Mouse (Mus musculus) myocyte (in vitro differentiated cells): ENCODE data around the gene Tmem108. TPM values are rescaled to one million over a fixed set of nuclear protein-coding genes. Genes with fewer than 3 reads are reported as not detected.

ENCODE experiments used
- H3K27me3 ChIP-seq: one replicate; pipeline ENCODE4 v1.6.1; 2011; ENCODE audit not compliant: control insufficient read depth, insufficient read depth, insufficient read length
- H3K36me3 ChIP-seq: one replicate; pipeline ENCODE4 v1.6.1; 2011; ENCODE audit not compliant: control insufficient read depth, insufficient read depth
- H3K4me2 ChIP-seq: one replicate; pipeline ENCODE4 v1.6.1; 2011; ENCODE audit warnings: low read depth, control low read depth
- H3K4me3 ChIP-seq: one replicate; pipeline ENCODE4 v1.5.1; 2011; ENCODE audit warnings: mild to moderate bottlenecking, control low read depth, moderate library complexity
- H3K79me2 ChIP-seq: one replicate; pipeline ENCODE4 v1.6.1; 2011; ENCODE audit not compliant: control insufficient read depth, insufficient read depth
- H3ac ChIP-seq: one replicate; pipeline ENCODE4 v1.6.1; 2011; ENCODE audit not compliant: control insufficient read depth, insufficient read length
- CEBPB ChIP-seq: IDR thresholded peaks from 2 replicates; pipeline ENCODE4 v1.6.1; 2011; ENCODE audit warnings: mild to moderate bottlenecking, moderate library complexity; ENCODE audit not compliant: poor library complexity, insufficient read depth, severe bottlenecking
- E2F4 ChIP-seq: IDR thresholded peaks from one replicate; pipeline ENCODE4 v1.6.1; 2011; ENCODE audit warnings: mild to moderate bottlenecking, control low read depth, moderate library complexity; ENCODE audit not compliant: insufficient read depth
- MAX ChIP-seq: IDR thresholded peaks from one replicate; pipeline ENCODE4 v1.6.1; 2011; ENCODE audit warnings: low read depth, mild to moderate bottlenecking, control low read depth
- MYOD1 ChIP-seq, 3 experiments: IDR thresholded peaks; one replicate each; pipeline ENCODE4 v1.6.1; 2011; ENCODE audit warnings: control low read depth in 2 of 3, low read depth in 2 of 3, mild to moderate bottlenecking in 2 of 3, moderate library complexity in 1 of 3; ENCODE audit not compliant: insufficient read length in 2 of 3, control insufficient read depth in 1 of 3
- MYOG ChIP-seq, 3 experiments: IDR thresholded peaks; one replicate each; pipeline ENCODE4 v1.6.1; 2011; ENCODE audit warnings: control low read depth in 2 of 3, low read depth in 2 of 3, mild to moderate bottlenecking in 2 of 3; ENCODE audit not compliant: insufficient read length in 2 of 3, control insufficient read depth in 1 of 3, insufficient read depth in 1 of 3
- POLR2A ChIP-seq: IDR thresholded peaks from one replicate; pipeline ENCODE4 v1.6.1; 2011; ENCODE audit warnings: low read depth, mild to moderate bottlenecking, control low read depth, moderate library complexity; ENCODE audit not compliant: insufficient read length
- POLR2AphosphoS2 ChIP-seq: IDR thresholded peaks from one replicate; pipeline ENCODE4 v1.6.1; 2011; ENCODE audit warnings: low read depth, control low read depth; ENCODE audit not compliant: insufficient read length
- REST ChIP-seq: IDR thresholded peaks from one replicate; pipeline ENCODE4 v1.6.1; 2011; ENCODE audit warnings: mild to moderate bottlenecking, control low read depth, moderate library complexity; ENCODE audit not compliant: insufficient read depth, insufficient read length
- SRF ChIP-seq: IDR thresholded peaks from one replicate; pipeline ENCODE4 v1.6.1; 2011; ENCODE audit warnings: low read depth; ENCODE audit not compliant: control insufficient read depth, insufficient read length
- TCF12 ChIP-seq: IDR thresholded peaks from one replicate; pipeline ENCODE4 v1.6.1; 2011; ENCODE audit warnings: mild to moderate bottlenecking, control low read depth; ENCODE audit not compliant: poor library complexity, insufficient read depth, severe bottlenecking
- TCF3 ChIP-seq: IDR thresholded peaks from one replicate; pipeline ENCODE4 v1.6.1; 2011; ENCODE audit warnings: low read depth, control low read depth; ENCODE audit not compliant: insufficient read length
- USF1 ChIP-seq: IDR thresholded peaks from one replicate; pipeline ENCODE4 v1.6.1; 2011; ENCODE audit warnings: low read depth, mild to moderate bottlenecking, control low read depth, moderate library complexity
- polyA plus RNA-seq: library from polyadenylated mRNA; unstranded; fragments of >200 nt; fragmentation: generic; extraction: Trizol; gene quantifications from one replicate; pipeline ENCODE4 v1.2.1, GENCODE M21; 2012; ENCODE audit warnings: missing spikeins

Tmem108 gene
- polyA plus RNA-seq, 1 experiment = not detected

GRCm38 (mm10) chr9:103691847-103692246, 69.8 kb downstream of the Tmem108 start:
- Histone ChIP-seq H3K4me2 (no peak overlapping the region), H3K4me3 (no peak overlapping the region), H3K79me2 (no peaks in the 10 kb centered on the region), H3K36me3 (no peaks in the 10 kb centered on the region), H3ac (no peak overlapping the region), H3K27me3 (no peaks in the 10 kb centered on the region)
- TF ChIP-seq MYOD1 (IDR thresholded peaks at IDR 0.05; ENCODE audit: control insufficient read depth in 1 of 3, insufficient read length in 2 of 3, low read depth in 2 of 3) = no peak
- no peak for TF ChIP-seq CEBPB
- TF ChIP-seq REST = no peak
- no peak for TF ChIP-seq SRF
- no peak for TF ChIP-seq E2F4
- no peak for TF ChIP-seq MYOG (IDR thresholded peaks at IDR 0.05; ENCODE audit: control insufficient read depth in 1 of 3, insufficient read depth in 1 of 3, insufficient read length in 2 of 3, low read depth in 2 of 3)
- TF ChIP-seq USF1 = no peak
- TF ChIP-seq POLR2AphosphoS2 = no peak
- TF ChIP-seq MAX = no peak
- no peak for TF ChIP-seq TCF12
- TF ChIP-seq POLR2A = no peak
- no peak for TF ChIP-seq TCF3

GRCm38 (mm10) chr9:103690446-103690845, 71.2 kb downstream of the Tmem108 start:
- Histone ChIP-seq H3K79me2 (no peaks in the 10 kb centered on the region), H3ac (no peak overlapping the region), H3K27me3 (no peaks in the 10 kb centered on the region), H3K4me3 (no peak overlapping the region), H3K36me3 (no peaks in the 10 kb centered on the region), H3K4me2 (no peak overlapping the region)
- no peak for TF ChIP-seq REST
- no peak for TF ChIP-seq E2F4
- no peak for TF ChIP-seq POLR2AphosphoS2
- no peak for TF ChIP-seq TCF12
- no peak for TF ChIP-seq MYOG (IDR thresholded peaks at IDR 0.05; ENCODE audit: control insufficient read depth in 1 of 3, insufficient read depth in 1 of 3, insufficient read length in 2 of 3, low read depth in 2 of 3)
- TF ChIP-seq SRF = no peak
- TF ChIP-seq POLR2A = no peak
- TF ChIP-seq CEBPB = no peak
- TF ChIP-seq MYOD1 (IDR thresholded peaks at IDR 0.05; ENCODE audit: control insufficient read depth in 1 of 3, insufficient read length in 2 of 3, low read depth in 2 of 3) = no peak

GRCm38 (mm10) chr9:103689697-103690096, 71.9 kb downstream of the Tmem108 start:
- H3K4me2 ChIP-seq = no peak overlapping the region
- TF ChIP-seq REST (no peak), POLR2AphosphoS2 (no peak), CEBPB (no peak), USF1 (no peak), MAX (no peak), MYOG (IDR thresholded peaks at IDR 0.05; ENCODE audit: control insufficient read depth in 1 of 3, insufficient read depth in 1 of 3, insufficient read length in 2 of 3, low read depth in 2 of 3) (no peak), POLR2A (no peak), SRF (no peak), TCF3 (no peak), MYOD1 (IDR thresholded peaks at IDR 0.05; ENCODE audit: control insufficient read depth in 1 of 3, insufficient read length in 2 of 3, low read depth in 2 of 3) (no peak), TCF12 (no peak), E2F4 (no peak)

GRCm38 (mm10) chr9:103689006-103689405, 72.6 kb downstream of the Tmem108 start:
- Histone ChIP-seq H3ac (no peak overlapping the region), H3K36me3 (no peaks in the 10 kb centered on the region), H3K4me3 (no peak overlapping the region), H3K79me2 (no peaks in the 10 kb centered on the region), H3K27me3 (no peaks in the 10 kb centered on the region), H3K4me2 (no peak overlapping the region)
- TF ChIP-seq TCF12 = no peak
- TF ChIP-seq MYOD1 (IDR thresholded peaks at IDR 0.05; ENCODE audit: control insufficient read depth in 1 of 3, insufficient read length in 2 of 3, low read depth in 2 of 3) = no peak
- TF ChIP-seq POLR2AphosphoS2 = no peak
- TF ChIP-seq MAX = no peak
- TF ChIP-seq TCF3 = no peak
- TF ChIP-seq MYOG (IDR thresholded peaks at IDR 0.05; ENCODE audit: control insufficient read depth in 1 of 3, insufficient read depth in 1 of 3, insufficient read length in 2 of 3, low read depth in 2 of 3) = no peak
- no peak for TF ChIP-seq CEBPB
- no peak for TF ChIP-seq REST
- no peak for TF ChIP-seq POLR2A
- TF ChIP-seq USF1 = no peak
- no peak for TF ChIP-seq E2F4
- TF ChIP-seq SRF = no peak

More at GRCm38 (mm10) chr9:103689697-103690096, 71.9 kb downstream of the Tmem108 start:
- no peaks in the 10 kb centered on the region for H3K36me3 ChIP-seq
- H3ac ChIP-seq = no peak overlapping the region
- H3K4me3 ChIP-seq = no peak overlapping the region
- no peaks in the 10 kb centered on the region for H3K79me2 ChIP-seq
- no peaks in the 10 kb centered on the region for H3K27me3 ChIP-seq
